Mouse (Mus musculus): ENCODE measurements around the gene Abr.

GRCm38 (mm10) chr11:76497769-76498152, 124.4 kb downstream of the Abr start:
- TF ChIP-seq EP300 (IDR thresholded peaks at IDR 0.05; ENCODE audit: low read depth in 1 of 2, low read length in 2 of 2) (no peak), RCOR1 (IDR thresholded peaks at IDR 0.05; ENCODE audit: low read depth, low read length) (no peak), POLR2AphosphoS5 (IDR thresholded peaks at IDR 0.05; ENCODE audit: borderline replicate concordance, low read depth, low read length) (no peak), POLR2A (IDR thresholded peaks at IDR 0.05; ENCODE audit: control insufficient read depth in 1 of 2, insufficient read depth in 1 of 2, low read depth in 1 of 2, low read length in 2 of 2, poor library complexity in 1 of 2) (no peak), MAFK (IDR thresholded peaks at IDR 0.05; ENCODE audit: borderline replicate concordance, low read depth, low read length) (no peak), MAX (IDR thresholded peaks at IDR 0.05; ENCODE audit: low read length) (no peak), CTCF (IDR thresholded peaks at IDR 0.05 in 2 of 3, conservative IDR thresholded peaks at IDR 0.05 in 1 of 3; ENCODE audit: control insufficient read depth in 1 of 3, insufficient read depth in 1 of 3, low read depth in 2 of 3, low read length in 3 of 3, poor library complexity in 1 of 3, severe bottlenecking in 1 of 3) (no peak), RAD21 (IDR thresholded peaks at IDR 0.05; ENCODE audit: low read depth, low read length) (no peak), ZNF384 (IDR thresholded peaks at IDR 0.05; ENCODE audit: low read depth, low read length) (no peak), ETS1 (IDR thresholded peaks at IDR 0.05; ENCODE audit: low read depth, low read length) (no peak)

Measured in MEL (cell line).